9 mouse cellular contexts compared by ENCODE assay signal in genomic region chr8:94354571-94354970, GRCm38 (mm10). TPM values are rescaled to one million over a fixed set of nuclear protein-coding genes. Genes with fewer than 3 reads are reported as not detected.
A peak's percentile ranks its signal among the peaks of the same experiment; 100 is the strongest.
DNase-seq lines count a peak whose midpoint lies in the region; ATAC-seq lines count a peak whose summit lies in the region.
"Had no signal": no experiment of that assay in that cellular context is flagged by ENCODE, and none has a peak within 500 bp of the region (broad histone marks: within the 10 kb centered on the region; RNA-seq: fewer than 3 reads in every experiment).

No protein-coding gene starts in this region.

- H3K4me1 ChIP-seq in heart, embryonic 15.5 days (replicated peaks), result peaks cover 29% of the 10 kb centered on the region
- H3K4me1 ChIP-seq in intestine, embryonic 15.5 days (replicated peaks), result 0 out of 2 replicates have a peak, but pooled peaks cover 3% of the 10 kb centered on the region
- H3K4me1 ChIP-seq in hindbrain, embryonic 13.5 days (replicated peaks), result peaks cover 5% of the 10 kb centered on the region; the same call in 1 of the 2 replicates

- H3K36me3 ChIP-seq in heart, embryonic 15.5 days, result no peaks in the 10 kb centered on the region
- no peaks in the 10 kb centered on the region for H3K36me3 ChIP-seq in intestine, embryonic 15.5 days
- H3K36me3 ChIP-seq in hindbrain, embryonic 13.5 days, result no peaks in the 10 kb centered on the region

- H3K9ac ChIP-seq in heart, embryonic 15.5 days, result no peak overlapping the region
- H3K9ac ChIP-seq in intestine, embryonic 15.5 days, result no peak overlapping the region
- no peak overlapping the region for H3K9ac ChIP-seq in hindbrain, embryonic 13.5 days

- no peak overlapping the region for H3K4me3 ChIP-seq in heart, embryonic 15.5 days
- H3K4me3 ChIP-seq in intestine, embryonic 15.5 days (replicated peaks), result no peak overlapping the region
- H3K4me3 ChIP-seq in hindbrain, embryonic 13.5 days, result no peak overlapping the region

- no peak overlapping the region for H3K4me2 ChIP-seq in heart, embryonic 15.5 days
- no peak overlapping the region for H3K4me2 ChIP-seq in intestine, embryonic 15.5 days (replicated peaks)
- no peak overlapping the region for H3K4me2 ChIP-seq in hindbrain, embryonic 13.5 days

- H3K27me3 ChIP-seq in heart, embryonic 15.5 days, result no peaks in the 10 kb centered on the region
- H3K27me3 ChIP-seq in intestine, embryonic 15.5 days (replicated peaks), result no peaks in the 10 kb centered on the region
- H3K27me3 ChIP-seq in hindbrain, embryonic 13.5 days, result no peaks in the 10 kb centered on the region

- no peak for DNase-seq in heart, postnatal 4 days
- peak; percentile 87 for DNase-seq in lung, postnatal 36 days
- peak; percentile 84 for DNase-seq in thymus, postnatal 0 days (ENCODE audit: low spot score)
- DNase-seq in right cerebral cortex, postnatal 25 days, result no peak
- no peak for DNase-seq in cerebellum, postnatal 4 days (ENCODE audit: low spot score in 2 of 2)
- DNase-seq: retina, postnatal 1 day had no signal

- H3K9me3 ChIP-seq in heart, embryonic 15.5 days (replicated peaks), result no peaks in the 10 kb centered on the region
- H3K9me3 ChIP-seq in intestine, embryonic 15.5 days, result no peaks in the 10 kb centered on the region
- peaks cover 4% of the 10 kb centered on the region; the same call in 1 of the 2 replicates for H3K9me3 ChIP-seq in hindbrain, embryonic 13.5 days

- ATAC-seq in heart, embryonic 15.5 days (replicated peaks; ENCODE audit: insufficient number of reproducible peaks, insufficient read depth, low FRiP score, low read depth), result no peak
- peak; percentile 88 for ATAC-seq in intestine, embryonic 15.5 days
- no peak for ATAC-seq in hindbrain, embryonic 13.5 days (ENCODE audit: low FRiP score)

- H3K27ac ChIP-seq in heart, embryonic 15.5 days, result peak overlapping the region; percentile 35
- H3K27ac ChIP-seq in intestine, embryonic 15.5 days, result peak overlapping the region; percentile 61
- no peak overlapping the region for H3K27ac ChIP-seq in hindbrain, embryonic 13.5 days

- 54% methylated on average over 4 of the region's 4 CpGs for WGBS in heart, embryonic 15.5 days
- 45% methylated on average over 4 of the region's 4 CpGs for WGBS in intestine, embryonic 15.5 days
- 80% methylated on average over 4 of the region's 4 CpGs for WGBS in hindbrain, embryonic 13.5 days

RNA-seq across cellular contexts. Expression of gene Slc12a3, which starts 25.6 kb away (rescaled TPM):
- polyA plus RNA-seq in heart, embryonic 15.5 days (2015; fragmentation: Nextera tagmentation; extraction: Ambion mirVana), result 0.15 and 0.20 TPM in 2 replicates
- under 1 TPM in 1 of 2 experiments, not detected in 1; 0.11 TPM for total RNA-seq in heart, postnatal 4 days (2021)
- polyA plus RNA-seq in intestine, embryonic 15.5 days (2015; fragmentation: Nextera tagmentation; extraction: Ambion mirVana), result 0.06 and 0.10 TPM in 2 replicates
- polyA plus RNA-seq in thymus, postnatal 0 days (2015; fragmentation: Nextera tagmentation; extraction: Ambion mirVana), result 0.12 and 0.21 TPM in 2 replicates
- 0.14 and 0.19 TPM in 2 replicates for polyA plus RNA-seq in hindbrain, embryonic 13.5 days (2015; fragmentation: Nextera tagmentation; extraction: Ambion mirVana)

RNA-seq across cellular contexts. Expression of gene Herpud1, which starts 31.7 kb away (rescaled TPM):
- 91.4 and 94.8 TPM in 2 replicates for polyA plus RNA-seq in heart, embryonic 15.5 days (2015; fragmentation: Nextera tagmentation; extraction: Ambion mirVana)
- total RNA-seq in heart, postnatal 4 days (2021), result 10 to 100 TPM; 56.6 to 66.4 TPM
- 115 and 138 TPM in 2 replicates for polyA plus RNA-seq in intestine, embryonic 15.5 days (2015; fragmentation: Nextera tagmentation; extraction: Ambion mirVana)
- 78.9 and 83.6 TPM in 2 replicates for polyA plus RNA-seq in thymus, postnatal 0 days (2015; fragmentation: Nextera tagmentation; extraction: Ambion mirVana)
- polyA plus RNA-seq in hindbrain, embryonic 13.5 days (2015; fragmentation: Nextera tagmentation; extraction: Ambion mirVana), result 55.8 and 59.3 TPM in 2 replicates

Comparison
In these comparisons a context has a peak if more than half of its experiments do, and no peak if none do; other contexts are left out.
1. DNase-seq: peak in lung, postnatal 36 days (single experiment) and thymus, postnatal 0 days (single experiment); none in heart, postnatal 4 days (single experiment), right cerebral cortex, postnatal 25 days (single experiment) and cerebellum, postnatal 4 days (0 of 2).